Mouse (Mus musculus): ENCODE results near the gene Apol7a. TPM values are rescaled to one million over a fixed set of nuclear protein-coding genes. Genes with fewer than 3 reads are reported as not detected.

The Apol7a gene
- polyA plus RNA-seq, 1 experiment, result 2.8 TPM

DNA sequence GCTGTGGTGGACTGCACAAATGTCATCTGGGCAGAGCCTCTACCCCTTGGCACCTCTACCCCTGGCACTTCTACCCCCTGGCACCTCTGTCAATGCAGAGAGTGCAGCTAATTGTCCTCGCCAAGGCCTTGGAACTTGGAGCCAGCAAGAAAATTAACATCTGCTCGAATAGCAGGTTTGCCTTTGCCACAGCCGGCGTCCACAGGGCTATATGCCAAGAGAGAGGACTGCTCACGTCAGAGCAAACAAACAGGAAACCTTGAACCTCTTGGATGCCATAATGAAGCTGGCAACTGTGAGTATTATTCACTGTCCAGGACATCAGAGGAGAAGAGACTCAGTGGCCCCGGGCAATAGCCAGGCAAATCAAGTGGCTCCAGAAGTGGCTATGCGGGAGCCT lies 22.0 kb downstream of the Apol7a start:
- no peak for DNase-seq (ENCODE audit: low spot score)

DNA sequence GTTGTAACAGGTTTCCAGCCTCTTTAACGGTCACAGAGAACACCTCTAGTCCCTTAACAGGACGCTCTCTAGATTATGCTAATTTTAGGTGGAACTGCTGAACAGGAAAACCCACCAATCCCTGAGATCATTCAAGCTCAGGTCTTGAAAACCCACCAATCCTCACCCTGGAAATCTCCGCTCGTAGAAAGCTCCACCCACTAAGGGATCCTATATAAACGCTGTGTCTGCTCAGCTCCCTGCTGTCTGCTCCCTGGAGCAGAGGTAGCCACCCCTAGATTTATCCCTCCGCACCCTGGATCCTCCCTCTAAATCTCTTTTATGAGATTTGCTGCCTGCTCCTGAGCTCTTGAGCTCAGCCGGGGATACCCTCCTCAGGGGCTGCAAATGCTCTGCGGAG lies 28.3 kb downstream of the Apol7a start:
- no peak for DNase-seq (ENCODE audit: low spot score)

GRCm38 (mm10) chr15:77369981-77370380 lies 28.9 kb downstream of the Apol7a start:
- no peak for DNase-seq (ENCODE audit: low spot score)

GRCm38 (mm10) chr15:77368818-77369320 lies 30.0 kb downstream of the Apol7a start:
- no peak for DNase-seq (ENCODE audit: low spot score)

- peak; percentile 86 for DNase-seq (ENCODE audit: low spot score)
These were observed 30.8 kb downstream of the Apol7a start for GRCm38 (mm10) chr15:77368148-77368547.

GRCm38 (mm10) chr15:77367504-77367903 lies 31.4 kb downstream of the Apol7a start:
- no peak for DNase-seq (ENCODE audit: low spot score)

- DNase-seq (ENCODE audit: low spot score), result peak; percentile 57
These were observed 32.0 kb downstream of the Apol7a start for GRCm38 (mm10) chr15:77366706-77367484.

DNA sequence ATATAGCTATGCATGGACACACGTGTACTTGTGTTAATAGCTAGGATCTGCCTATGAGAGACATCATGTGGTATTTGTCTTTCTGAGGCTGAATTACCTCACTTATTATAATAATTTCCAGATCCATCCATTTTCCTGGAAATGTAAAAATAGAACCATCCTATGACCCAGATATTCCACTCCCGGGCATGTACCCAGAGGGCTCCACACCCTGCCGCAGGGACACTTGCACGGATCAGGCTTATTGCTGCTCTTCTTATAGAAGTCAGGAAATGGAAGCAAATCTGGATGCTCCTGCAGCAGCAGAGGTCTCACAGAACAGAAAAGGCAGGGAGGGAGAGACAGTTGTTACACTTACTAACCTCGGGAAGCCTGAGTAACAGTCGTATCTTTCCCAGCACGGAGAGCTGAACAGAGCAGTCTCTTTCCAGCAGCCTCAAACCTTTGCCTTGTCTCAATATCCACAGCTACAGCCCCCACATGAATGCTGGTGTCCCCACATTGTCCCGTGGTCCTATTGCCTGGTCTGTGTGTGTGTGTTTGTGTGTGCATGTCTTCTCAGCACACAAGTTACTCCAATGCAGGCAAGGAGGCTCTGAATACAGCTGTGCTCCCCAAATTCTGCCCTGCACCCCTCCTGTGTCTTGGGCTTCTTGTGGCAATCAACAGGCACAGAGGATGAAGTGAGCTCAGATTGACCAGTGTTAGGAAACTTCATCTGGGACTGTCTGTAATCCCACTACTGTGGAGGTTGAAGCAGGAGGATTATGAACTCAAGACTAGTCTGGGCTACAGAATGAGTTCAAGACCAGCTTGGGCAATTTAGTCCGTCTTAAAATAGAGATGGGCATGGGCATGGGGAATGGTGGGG lies 33.0 kb downstream of the Apol7a start:
- DNase-seq (ENCODE audit: low spot score), result no peak

GRCm38 (mm10) chr15:77364026-77364425 lies 34.9 kb downstream of the Apol7a start:
- no peak for DNase-seq (ENCODE audit: low spot score)

- DNase-seq (ENCODE audit: low spot score), result no peak
These were observed 35.3 kb downstream of the Apol7a start for GRCm38 (mm10) chr15:77363578-77363977.

DNA sequence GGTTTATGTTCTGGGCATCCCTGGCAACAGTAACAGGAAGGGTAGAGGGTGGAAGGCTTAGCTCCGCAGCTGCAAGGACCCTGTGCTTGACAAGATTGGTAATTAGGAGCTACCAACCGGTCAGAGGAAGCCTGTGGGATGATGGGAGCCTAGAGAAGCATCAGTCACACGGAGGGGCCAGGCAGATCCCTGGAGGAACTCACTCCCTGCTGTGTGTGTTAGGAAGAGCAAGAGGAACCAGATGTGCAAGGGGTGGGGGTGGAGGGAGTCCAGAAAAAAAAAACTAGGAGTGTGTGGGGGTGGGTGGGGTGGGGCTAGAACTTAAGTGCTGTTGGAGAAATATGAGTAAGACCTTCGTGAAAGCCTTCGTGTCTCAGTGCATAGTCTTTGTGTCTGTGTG lies 36.0 kb downstream of the Apol7a start:
- no peak for DNase-seq (ENCODE audit: low spot score)

DNA sequence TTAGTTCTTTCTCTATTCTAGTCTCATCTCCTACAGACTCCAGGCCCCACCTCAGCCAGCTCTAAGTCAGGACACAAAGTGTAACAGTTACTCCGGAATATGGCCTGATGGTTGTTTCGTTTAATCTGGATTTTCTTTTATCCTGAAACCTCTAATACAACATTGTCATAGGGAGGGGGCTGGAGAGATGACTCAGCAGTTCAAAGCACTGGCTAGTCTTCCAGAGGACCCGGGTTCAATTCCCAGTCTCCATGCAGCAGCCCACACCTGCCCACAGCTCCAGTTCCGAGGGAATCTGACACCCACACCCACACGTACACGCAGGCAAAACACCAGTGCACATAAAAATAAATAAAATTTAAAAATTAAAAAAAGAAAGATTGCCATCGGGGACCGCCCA lies 39.0 kb downstream of the Apol7a start:
- no peak for DNase-seq (ENCODE audit: low spot score)

- no peak for DNase-seq (ENCODE audit: low spot score)
These were observed 39.4 kb downstream of the Apol7a start for GRCm38 (mm10) chr15:77359486-77359885.

- DNase-seq (ENCODE audit: low spot score), result no peak
These were observed 39.8 kb downstream of the Apol7a start for GRCm38 (mm10) chr15:77359084-77359483.

DNA sequence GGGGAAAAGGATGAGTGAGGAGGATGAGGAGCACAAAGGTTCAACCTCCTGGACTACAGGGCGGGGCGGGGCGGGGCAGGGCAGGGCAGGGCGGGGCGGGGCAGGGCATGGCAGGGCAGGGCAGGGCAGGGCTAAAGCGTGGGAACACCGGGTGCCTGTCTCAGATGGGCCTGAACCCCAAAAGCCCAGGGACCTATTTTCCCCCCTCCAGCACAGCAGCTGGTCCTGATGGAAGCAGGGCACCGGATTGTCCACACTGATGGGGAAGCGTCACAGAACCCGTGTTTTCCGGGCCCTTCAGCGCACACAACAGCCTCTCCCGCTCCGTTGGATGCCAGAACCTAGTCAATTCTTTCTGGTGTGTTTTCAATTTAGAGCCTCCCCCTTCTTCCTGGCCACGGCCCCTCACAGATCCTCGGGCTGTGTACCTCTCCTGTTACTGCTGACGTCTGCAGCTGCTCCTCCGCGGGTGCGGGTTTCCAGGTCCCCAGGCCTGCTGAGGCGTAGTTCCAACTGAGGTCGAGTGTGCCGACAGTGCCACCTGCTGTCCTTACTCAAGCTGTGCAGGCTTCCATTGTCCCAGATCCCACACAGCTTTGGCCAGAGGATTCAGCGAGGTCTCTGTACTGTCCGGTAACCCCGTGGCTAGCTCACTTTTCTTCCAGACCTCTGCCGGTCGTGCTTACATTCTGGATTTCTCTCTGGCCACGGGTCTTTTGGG lies 40.4 kb downstream of the Apol7a start:
- peak; percentile 65 for DNase-seq (ENCODE audit: low spot score)

- no peak for DNase-seq (ENCODE audit: low spot score)
These were observed 42.6 kb downstream of the Apol7a start for GRCm38 (mm10) chr15:77356248-77356810.

GRCm38 (mm10) chr15:77354848-77355551 lies 43.9 kb downstream of the Apol7a start:
- no peak for DNase-seq (ENCODE audit: low spot score)

- DNase-seq (ENCODE audit: low spot score), result no peak
These were observed 44.4 kb downstream of the Apol7a start for GRCm38 (mm10) chr15:77354496-77354847.

DNA sequence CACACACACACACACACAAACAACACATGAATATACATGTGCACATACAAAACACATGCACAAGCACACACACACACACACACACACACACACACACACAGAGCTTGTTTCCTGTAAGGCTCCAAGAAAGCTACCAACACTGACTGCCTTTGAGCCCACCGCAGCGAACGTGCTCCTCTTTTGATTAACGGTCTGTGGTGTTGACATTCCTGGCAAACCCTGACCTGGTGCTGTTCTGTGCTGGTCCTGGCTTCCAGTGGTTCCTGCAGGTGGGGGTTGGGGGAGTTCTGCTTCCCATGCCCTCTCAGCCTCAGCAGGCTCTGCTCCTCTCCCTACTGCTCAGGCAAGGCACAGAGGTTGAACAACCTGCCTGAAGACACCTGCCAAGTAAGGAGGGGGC lies 45.1 kb downstream of the Apol7a start:
- DNase-seq (ENCODE audit: low spot score), result no peak

GRCm38 (mm10) chr15:77352863-77353262 lies 46.0 kb downstream of the Apol7a start:
- DNase-seq (ENCODE audit: low spot score), result no peak

DNA sequence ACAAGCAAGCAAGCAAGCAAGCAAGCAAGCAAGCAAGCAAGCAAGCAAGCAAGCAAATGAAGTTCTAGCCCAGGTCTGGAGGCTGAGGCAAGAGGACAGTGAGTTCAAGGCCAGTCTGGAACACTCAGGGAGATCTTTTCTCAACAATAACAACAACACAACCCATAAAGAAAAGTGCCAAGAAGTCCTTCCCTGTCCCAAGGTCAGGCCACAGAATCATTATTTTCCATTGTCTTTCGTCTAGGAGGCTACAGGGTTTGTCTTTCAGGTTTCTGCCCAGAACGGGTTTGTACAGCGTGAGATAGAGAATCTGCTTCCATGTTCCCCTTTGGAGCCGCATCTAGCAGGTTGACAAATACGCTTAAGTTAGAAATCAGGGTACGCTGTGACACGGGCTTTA lies 48.8 kb downstream of the Apol7a start:
- no peak for DNase-seq (ENCODE audit: low spot score)
